Mouse (Mus musculus) embryonic stem cell, embryonic (primary cell): ENCODE results near the gene Gm28305.

Experiments
- CTCF ChIA-PET, 4 experiments: fragments of 300-600 bp in 2 of 4; fragments of 350-600 bp in 2 of 4; sonication (Branson Sonifier 250); formaldehyde crosslinking; loops; one replicate each; lab custom pipeline; 2022; ENCODE audit warnings: inconsistent platforms in 2 of 4; lab: Charles Lee
- POLR2A ChIA-PET, 4 experiments: fragments of 300-600 bp in 2 of 4; fragments of 350-600 bp in 2 of 4; sonication (Branson Sonifier 250); formaldehyde crosslinking; loops; one replicate each; lab custom pipeline; 2022; ENCODE audit warnings: antibody characterized with exemption in 4 of 4, inconsistent platforms in 1 of 4; lab: Charles Lee

Gm28305 gene

DNA sequence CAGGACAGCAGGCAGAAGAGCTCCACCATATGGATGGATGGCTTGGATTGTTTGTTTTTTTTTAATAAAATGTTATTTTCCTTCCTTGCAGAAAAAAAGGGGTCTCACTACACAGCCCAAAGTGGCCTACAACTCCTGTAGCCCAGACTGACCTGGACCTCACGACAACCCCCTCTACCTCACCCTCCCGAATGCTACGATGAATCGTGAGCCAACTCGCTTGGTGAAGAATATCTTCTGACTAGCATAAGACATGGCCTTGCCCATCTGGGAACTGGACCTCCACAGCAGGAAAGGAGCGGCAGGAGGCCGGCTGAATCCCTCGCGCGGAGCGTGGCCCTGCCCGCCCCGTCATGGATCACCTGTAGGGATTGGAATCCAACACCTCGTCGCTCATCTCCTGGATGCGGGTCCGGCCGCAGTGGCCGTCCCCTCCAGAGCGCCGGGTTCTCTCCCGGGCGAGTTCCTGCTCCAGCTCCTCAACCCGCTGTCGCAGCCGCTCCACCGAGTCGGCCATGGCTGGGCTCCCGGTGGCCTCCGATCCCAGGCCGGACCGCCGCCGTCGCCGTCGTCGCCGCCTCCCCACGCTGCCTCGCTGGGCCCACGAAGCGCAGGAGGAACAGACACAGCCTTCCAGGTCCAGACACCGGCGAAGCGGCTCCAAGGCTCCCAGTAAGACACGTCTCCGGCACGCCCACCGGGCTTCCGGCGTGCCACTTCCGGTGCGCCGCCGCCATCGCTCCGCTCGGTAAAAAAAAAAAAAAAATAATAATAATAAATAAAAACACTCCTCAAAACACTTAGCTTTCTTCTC lies 22.2 kb downstream of the Gm28305 start, which contains the start of gene Uba5:
TSS of gene Uba5 (minus strand) at position 705 of the 814 bp plus-strand sequence.
- POLR2A ChIA-PET, result interaction anchor here (0.6 to 1.7 kb wide), 9 partner anchors 21 to 77 kb away, joined by 3 to 7 read pairs (median 3); partner anchors contain the start of gene Nphp3 (in 1 of the 4)
- CTCF ChIA-PET, result interaction anchor here in 2 of 4 experiments (0.7 to 1.4 kb wide), 2 partner anchors 60 to 114 kb away, joined by 3 read pairs; no protein-coding TSS in a partner anchor

DNA sequence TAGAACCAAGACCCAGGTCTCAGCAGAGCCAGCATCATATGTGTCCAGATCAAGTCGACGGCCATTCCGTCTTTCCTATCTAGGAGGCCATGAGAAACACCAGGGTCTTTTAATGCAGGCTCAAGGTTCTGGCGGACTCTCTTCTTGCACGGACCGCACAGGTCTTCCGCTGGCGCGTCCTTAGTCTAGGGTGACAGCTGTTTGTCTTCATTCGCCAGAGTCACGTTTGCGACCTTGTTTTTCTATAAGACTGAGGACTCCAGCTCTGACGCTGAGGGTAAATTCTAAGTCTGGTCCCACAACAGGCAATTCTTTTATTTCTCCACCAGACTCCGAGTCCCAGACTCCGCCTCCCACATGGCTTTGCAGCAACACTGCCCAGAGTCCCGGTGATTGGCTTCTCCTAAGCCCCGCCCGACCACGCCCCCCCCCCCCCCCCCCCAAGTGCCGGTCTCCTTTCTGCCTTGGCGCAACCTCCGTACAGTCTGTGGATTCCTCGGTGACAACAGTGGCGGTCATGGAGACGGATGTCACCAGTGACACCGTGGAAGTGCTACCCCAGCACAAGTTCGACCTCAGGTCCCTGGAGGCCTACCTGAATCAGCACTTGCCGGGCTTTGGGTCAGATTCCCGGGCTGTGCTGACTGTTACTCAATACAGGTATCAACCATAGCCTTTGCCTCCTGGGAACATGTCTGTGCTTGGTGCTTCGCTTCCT lies 22.9 kb downstream of the Gm28305 start, which contains the start of gene Acad11:
TSS of gene Acad11 (plus strand) at position 134 of the 718 bp plus-strand sequence.
- POLR2A ChIA-PET, result interaction anchor here (0.6 to 1.7 kb wide), 10 partner anchors 10 to 77 kb away, joined by 3 to 7 read pairs (median 3); partner anchors contain the start of gene Nphp3 (in 1 of the 4)
- CTCF ChIA-PET, result interaction anchor here in 1 of 4 experiments (0.7 kb wide), 1 partner anchor 113 kb away, joined by 3 read pairs; no protein-coding TSS in a partner anchor

- ChIA-PET CTCF (no interaction called here), POLR2A (interaction anchor here in 1 of 4 experiments (1.5 kb wide), 1 partner anchor 61 kb away, joined by 3 read pairs; no protein-coding TSS in a partner anchor)
Observed at GRCm38 (mm10) chr9:104064571-104064970, 24.1 kb downstream of the Gm28305 start.

GRCm38 (mm10) chr9:104070241-104070640 lies 29.8 kb downstream of the Gm28305 start:
- ChIA-PET CTCF (no interaction called here), POLR2A (no interaction called here)

DNA sequence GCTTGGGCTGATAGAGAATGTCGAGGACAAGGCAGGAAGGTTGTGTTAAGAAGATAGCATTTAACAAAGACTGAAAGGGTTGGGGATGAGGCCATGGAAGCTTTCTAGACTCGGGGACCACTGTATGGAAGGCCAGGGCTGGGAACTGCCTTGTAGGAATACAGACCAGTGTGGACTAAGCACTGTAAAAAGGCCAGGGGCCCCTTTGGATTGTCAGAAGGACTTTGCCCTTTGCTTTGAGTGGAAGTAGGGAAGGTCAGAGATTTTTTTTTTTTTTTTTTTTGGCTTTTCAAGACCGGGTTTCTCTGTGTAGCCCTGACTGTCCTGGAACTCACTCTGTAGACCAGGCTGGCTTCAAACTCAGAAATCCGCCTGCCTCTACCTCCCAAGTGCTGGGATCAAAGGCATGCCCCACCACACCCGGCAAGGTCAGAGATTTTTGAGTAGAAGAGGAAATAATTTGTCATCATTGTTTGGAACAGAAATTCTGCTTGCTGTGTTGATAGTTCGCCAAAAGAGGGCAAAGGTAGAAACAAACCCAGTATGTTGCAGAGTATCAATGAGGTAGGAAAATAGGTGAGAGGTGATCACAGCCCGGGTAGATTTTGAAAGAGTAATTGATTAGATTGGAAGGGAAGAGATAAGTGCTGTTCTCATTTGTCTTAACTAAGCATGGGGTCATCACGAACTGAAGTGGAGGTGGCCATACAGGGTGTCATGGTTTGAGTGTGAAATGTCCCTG lies 30.6 kb downstream of the Gm28305 start:
- ChIA-PET POLR2A (no interaction called here), CTCF (no interaction called here)

- CTCF ChIA-PET, result interaction anchor here (0.6 to 1.9 kb wide), 20 partner anchors 9 to 583 kb away, joined by 3 to 6 read pairs (median 4); partner anchors contain the start of gene Nphp3 (in 1 of the 4)
- POLR2A ChIA-PET, result interaction anchor here in 2 of 4 experiments (0.9 to 2.3 kb wide), 3 partner anchors 12 to 92 kb away, joined by 3 to 7 read pairs (median 3); no protein-coding TSS in a partner anchor
Observed at GRCm38 (mm10) chr9:104075808-104076207, 35.3 kb downstream of the Gm28305 start.

DNA sequence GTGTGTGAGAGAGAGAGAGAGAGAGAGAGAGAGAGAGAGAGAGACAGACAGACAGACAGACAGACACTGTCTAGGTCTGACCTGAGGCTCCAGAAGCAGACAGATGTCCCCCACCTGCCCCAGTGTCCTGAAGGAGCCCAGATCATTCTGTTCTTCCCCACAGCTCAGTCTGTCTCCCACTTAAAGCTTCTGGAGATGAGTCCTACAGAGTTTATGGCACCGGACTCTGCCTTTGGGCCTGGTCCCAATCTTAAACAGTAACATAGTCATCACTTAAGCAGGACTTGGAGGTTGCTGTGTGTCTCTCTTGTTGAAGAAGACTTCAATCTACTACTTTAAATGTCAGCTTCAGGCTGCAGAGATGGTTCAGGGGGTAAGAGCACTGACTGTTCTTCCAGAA lies 38.3 kb downstream of the Gm28305 start:
- ChIA-PET CTCF (interaction anchor here in 2 of 4 experiments (0.6 to 1.1 kb wide), 2 partner anchors 9 to 76 kb away, joined by 3 to 4 read pairs; partner anchors contain the start of gene Nphp3 (in 1 of the 2)), POLR2A (interaction anchor here in 2 of 4 experiments (0.7 to 0.8 kb wide), 2 partner anchors 36 to 1415 kb away, joined by 3 read pairs; no protein-coding TSS in a partner anchor)

- ChIA-PET POLR2A (interaction anchor here in 2 of 4 experiments (0.7 to 0.8 kb wide), 2 partner anchors 37 to 1416 kb away, joined by 3 read pairs; no protein-coding TSS in a partner anchor), CTCF (interaction anchor here in 1 of 4 experiments (1.1 kb wide), 1 partner anchor 8 kb away, joined by 4 read pairs; no protein-coding TSS in a partner anchor)
Observed at GRCm38 (mm10) chr9:104079379-104079778, 38.9 kb downstream of the Gm28305 start.

- ChIA-PET CTCF (interaction anchor here in 1 of 4 experiments (0.7 kb wide), 1 partner anchor 15 kb away, joined by 6 read pairs; no protein-coding TSS in a partner anchor), POLR2A (no interaction called here)
Observed at GRCm38 (mm10) chr9:104080038-104080437, 39.6 kb downstream of the Gm28305 start.

DNA sequence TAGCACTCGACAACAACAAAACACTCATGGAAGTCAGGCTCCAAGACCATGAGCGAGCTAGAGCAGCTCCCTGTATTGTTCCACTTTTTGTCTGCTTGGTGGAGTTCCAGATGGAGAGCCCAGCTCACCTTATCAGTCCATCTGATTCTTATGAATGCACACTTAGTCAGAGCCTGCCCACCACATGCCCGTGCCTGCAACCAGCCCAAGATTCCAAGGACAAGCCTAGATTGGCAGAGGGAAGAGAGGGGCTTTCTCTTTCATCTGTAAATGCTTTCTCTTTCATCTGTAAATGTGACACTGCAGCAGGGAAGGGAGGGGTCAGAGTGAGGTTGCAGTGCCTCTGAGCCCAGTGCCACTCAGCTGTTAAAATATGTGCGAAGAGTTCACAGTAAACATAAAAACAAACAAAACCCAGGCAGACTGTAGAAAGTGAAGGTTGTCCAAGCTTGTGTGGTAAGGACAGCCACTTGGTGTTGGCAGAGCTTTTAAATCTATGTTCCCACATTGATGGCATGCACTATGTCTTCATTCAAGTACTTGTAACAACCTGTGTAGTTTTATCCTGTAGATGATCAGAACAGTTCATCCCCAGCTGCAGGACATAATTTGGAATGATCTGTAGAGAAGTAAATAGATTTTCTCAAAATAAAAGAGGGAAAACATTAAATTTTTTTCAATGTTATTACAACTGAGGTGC lies 45.4 kb downstream of the Gm28305 start:
- CTCF ChIA-PET, result interaction anchor here in 2 of 4 experiments (1.1 to 1.5 kb wide), 2 partner anchors 10 kb away, joined by 4 read pairs; no protein-coding TSS in a partner anchor
- POLR2A ChIA-PET, result interaction anchor here in 3 of 4 experiments (0.6 to 8.9 kb wide), 7 partner anchors 13 to 67 kb away, joined by 3 to 53 read pairs (median 3); partner anchors contain the start of genes Acad11 (in 1 of the 3) and Uba5 (in 1 of the 3)

- POLR2A ChIA-PET, result interaction anchor here in 3 of 4 experiments (1.0 to 8.9 kb wide), 10 partner anchors 11 to 187 kb away, joined by 3 to 53 read pairs (median 6); partner anchors contain the start of genes Acad11 (in 1 of the 3), Nphp3 (in 1 of the 3) and Uba5 (in 1 of the 3)
Observed at GRCm38 (mm10) chr9:104088555-104088954, 48.1 kb downstream of the Gm28305 start.

DNA sequence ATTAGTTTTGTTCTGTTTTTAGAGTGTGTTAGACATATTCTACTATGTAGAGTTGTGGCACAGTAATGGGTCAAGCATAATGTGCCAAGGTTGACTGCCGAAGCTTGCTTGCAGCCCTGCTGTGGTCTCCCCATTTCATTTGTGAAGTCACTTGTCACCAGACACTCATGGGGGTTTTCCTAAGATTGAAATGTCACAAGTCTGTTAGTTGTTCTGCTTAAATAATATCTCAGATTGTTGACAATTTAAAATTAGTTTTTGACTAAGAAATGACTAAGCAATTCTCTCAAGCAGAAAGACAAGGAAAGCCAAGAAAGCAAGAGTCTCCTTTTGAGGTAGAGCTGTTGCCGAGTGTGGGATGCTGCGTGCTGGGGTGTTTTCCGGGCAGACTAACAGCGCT lies 52.5 kb downstream of the Gm28305 start:
- CTCF ChIA-PET, result interaction anchor here in 1 of 4 experiments (0.9 kb wide), 1 partner anchor 16 kb away, joined by 3 read pairs; no protein-coding TSS in a partner anchor
- POLR2A ChIA-PET, result interaction anchor here in 1 of 4 experiments (0.7 kb wide), 1 partner anchor 8 kb away, joined by 3 read pairs; no protein-coding TSS in a partner anchor

More at GRCm38 (mm10) chr9:104088555-104088954, 48.1 kb downstream of the Gm28305 start:
- CTCF ChIA-PET, result interaction anchor here in 2 of 4 experiments (0.6 to 1.7 kb wide), 4 partner anchors 13 to 56 kb away, joined by 3 to 5 read pairs (median 4); no protein-coding TSS in a partner anchor

DNA sequence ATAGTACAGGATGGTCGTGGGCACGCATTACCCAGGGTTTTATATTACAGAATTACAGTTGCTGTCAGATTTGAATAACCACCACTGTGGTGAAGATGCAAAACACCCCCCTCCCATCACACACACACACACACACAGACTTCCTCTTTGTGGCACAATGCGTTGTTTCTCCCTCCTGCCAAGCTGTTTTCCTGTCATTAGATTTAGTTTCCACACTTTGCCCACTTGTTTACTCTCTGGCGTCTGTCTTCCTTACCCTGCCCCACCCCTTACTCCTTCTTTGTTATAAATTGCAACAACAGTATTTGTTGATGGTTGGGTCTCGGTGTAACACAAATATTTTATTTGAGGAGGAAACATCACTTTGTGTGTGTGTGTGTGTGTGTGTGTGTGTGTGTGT lies 57.8 kb downstream of the Gm28305 start:
- ChIA-PET POLR2A (interaction anchor here in 2 of 4 experiments (1.7 to 11.1 kb wide), 3 partner anchors 10 to 43 kb away, joined by 4 to 53 read pairs (median 8); no protein-coding TSS in a partner anchor), CTCF (interaction anchor here in 1 of 4 experiments (2.3 kb wide), 1 partner anchor 24 kb away, joined by 6 read pairs; no protein-coding TSS in a partner anchor)

DNA sequence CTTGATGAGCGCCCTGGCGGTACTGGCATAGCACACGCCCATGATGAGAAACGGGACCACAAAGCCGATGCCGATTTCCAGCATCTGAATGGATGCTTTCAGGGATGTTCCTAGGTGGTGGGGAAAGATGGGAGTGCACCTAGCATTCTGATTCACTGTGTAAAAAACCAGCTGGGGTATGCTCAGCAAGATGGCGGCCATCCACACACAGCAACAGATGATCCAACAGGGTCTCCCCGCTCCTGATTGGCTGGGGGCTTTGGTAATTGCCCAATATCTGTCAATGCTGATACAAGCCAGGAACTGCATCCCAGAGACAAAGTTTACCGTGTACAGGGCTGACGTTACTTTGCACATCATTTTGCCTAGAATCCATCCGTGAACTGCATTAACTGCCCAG lies 58.6 kb downstream of the Gm28305 start:
- CTCF ChIA-PET, result interaction anchor here in 2 of 4 experiments (0.6 to 2.3 kb wide), 4 partner anchors 23 to 1729 kb away, joined by 3 to 6 read pairs (median 4); no protein-coding TSS in a partner anchor
- POLR2A ChIA-PET, result interaction anchor here in 3 of 4 experiments (0.5 to 11.1 kb wide), 10 partner anchors 10 to 42 kb away, joined by 3 to 53 read pairs (median 4); no protein-coding TSS in a partner anchor

DNA sequence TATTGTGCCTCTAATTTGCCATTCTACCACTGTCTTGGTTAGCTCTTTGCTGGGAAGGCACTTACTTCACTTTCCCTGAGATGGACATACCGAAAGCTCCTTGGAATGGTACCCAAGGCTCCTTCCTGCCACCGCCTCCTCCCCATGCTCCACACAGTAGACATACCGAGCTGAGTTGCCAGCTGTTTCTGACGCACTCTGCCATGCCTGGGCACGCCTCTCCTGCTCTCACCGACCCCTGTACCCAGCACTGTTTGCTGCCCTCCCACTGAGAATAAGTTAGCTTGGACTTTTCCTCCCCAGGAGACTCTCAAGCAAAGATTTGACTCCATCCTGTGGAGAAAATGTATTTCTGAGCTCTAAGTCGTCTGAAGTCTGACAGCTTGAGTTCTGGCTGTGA lies 60.4 kb downstream of the Gm28305 start:
- ChIA-PET CTCF (interaction anchor here in 1 of 4 experiments (0.5 to 0.6 kb wide), 2 partner anchors 39 to 76 kb away, joined by 3 read pairs; no protein-coding TSS in a partner anchor), POLR2A (interaction anchor here (0.5 to 11.1 kb wide), 5 partner anchors 11 to 177 kb away, joined by 3 to 53 read pairs (median 3); no protein-coding TSS in a partner anchor)

DNA sequence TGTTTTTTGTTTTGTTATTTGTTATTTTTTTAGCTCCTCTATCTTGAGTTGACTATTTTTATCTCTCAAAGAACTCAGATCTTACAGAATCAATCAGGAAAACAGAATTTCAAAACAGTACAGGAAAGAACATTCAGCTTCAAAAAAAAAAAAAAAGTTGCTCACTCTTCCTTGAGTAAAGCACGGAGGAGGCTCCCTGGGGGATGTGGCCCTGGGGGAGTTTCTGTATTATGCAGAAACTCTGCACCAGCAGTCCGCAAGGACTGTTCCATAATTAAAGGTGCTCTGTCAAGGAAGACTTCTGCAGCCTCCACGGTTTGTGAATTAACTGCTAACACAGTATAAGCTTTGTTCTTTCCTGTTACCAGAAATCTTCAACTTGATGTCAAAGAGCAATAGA lies 61.0 kb downstream of the Gm28305 start:
- ChIA-PET CTCF (interaction anchor here in 2 of 4 experiments (0.6 to 1.1 kb wide), 2 partner anchors 39 to 67 kb away, joined by 3 read pairs; no protein-coding TSS in a partner anchor), POLR2A (interaction anchor here in 3 of 4 experiments (0.7 to 11.1 kb wide), 5 partner anchors 12 to 25 kb away, joined by 3 to 53 read pairs (median 7); no protein-coding TSS in a partner anchor)
